Mouse (Mus musculus) cortical plate, adult 2 months (tissue): Measurements from ENCODE around the gene Yif1a.

Experiments used
- CTCF ChIP-seq: fragments of 200-500 bp; IDR thresholded peaks from 2 replicates; pipeline ENCODE4 v1.5.1; 2011; ENCODE audit warnings: mild to moderate bottlenecking, control low read depth, low read length; ENCODE audit not compliant: insufficient read depth; ENCODE audit errors: extremely low read depth
- POLR2A ChIP-seq: fragments of 200-500 bp; IDR thresholded peaks from 2 replicates; pipeline ENCODE4 v1.6.1; 2011; ENCODE audit warnings: mild to moderate bottlenecking, low read length, control low read depth; ENCODE audit not compliant: insufficient read depth; ENCODE audit errors: extremely low read depth

DNA sequence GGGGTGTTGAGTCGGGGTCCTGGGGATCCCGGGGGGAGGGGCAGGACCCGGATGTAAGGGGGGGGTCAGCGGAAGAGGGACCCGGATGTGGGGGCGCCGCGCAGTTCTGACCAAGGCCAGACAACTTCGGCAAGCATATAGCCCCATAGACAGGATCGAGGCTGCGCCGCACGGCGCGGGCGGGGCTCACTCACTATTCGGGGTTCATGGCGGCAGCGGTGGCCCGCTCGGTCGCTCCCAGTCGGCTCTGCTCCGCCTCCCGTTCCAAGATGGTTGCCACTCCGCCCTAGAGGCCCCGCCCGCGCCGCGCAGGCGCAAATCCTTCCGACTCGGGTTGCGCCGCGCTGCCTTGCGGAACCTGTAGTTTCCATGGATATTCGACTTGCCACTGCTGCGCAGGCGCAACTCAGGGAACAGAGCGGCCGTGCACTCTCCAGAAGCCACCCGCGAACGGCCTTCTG, 18.4 kb downstream of the Yif1a start, which contains the start of gene Rab1b:
- TF ChIP-seq CTCF (no peak), POLR2A (no peak; the same call in 1 of the 2 replicates)
